Mouse (Mus musculus) stomach, embryonic 14.5 days (tissue): Measurements from ENCODE around the gene Rbbp8nl. TPM values are rescaled to one million over a fixed set of nuclear protein-coding genes. Genes with fewer than 3 reads are reported as not detected.

Source experiments
- microRNA-seq: library from miRNA; unstranded; fragments of <30 nt; microRNA quantifications from one replicate; pipeline ENCODE4, GENCODE M21; 2016
- polyA plus RNA-seq: library from polyadenylated mRNA; unstranded; fragments of >200 nt; fragmentation: Nextera tagmentation; extraction: Ambion mirVana; gene quantifications from 2 replicates; pipeline ENCODE4 v1.2.1, GENCODE M21; 2014

Gene Rbbp8nl
- polyA plus RNA-seq, 1 experiment from 2014 or later: 3.1 TPM

Small RNA genes within 50 kb of the gene (microRNA-seq; reads per million reads assigned to microRNA genes)
- gene Mir3091: not detected

Other genes starting within 250 kb of the Rbbp8nl start
- gene Psma7, start 247.4 kb downstream of the Rbbp8nl start, polyA plus RNA-seq: 480 and 596 TPM in 2 replicates
- gene Ss18l1, start 247.4 kb downstream of the Rbbp8nl start, polyA plus RNA-seq: 4.6 and 6.1 TPM in 2 replicates
- gene Mtg2, start 219.3 kb downstream of the Rbbp8nl start, polyA plus RNA-seq: 25.2 and 27.8 TPM in 2 replicates
- gene Hrh3, start 185.4 kb downstream of the Rbbp8nl start, polyA plus RNA-seq: not detected in 2 replicates
- 37.1 and 38.2 TPM in 2 replicates for gene Osbpl2, start 170.6 kb downstream of the Rbbp8nl start, polyA plus RNA-seq
- gene Adrm1, start 118.4 kb downstream of the Rbbp8nl start, polyA plus RNA-seq: 134 and 138 TPM in 2 replicates
- 64.0 and 70.9 TPM in 2 replicates for gene Lama5, start 64.0 kb downstream of the Rbbp8nl start, polyA plus RNA-seq
- gene Rps21, start 32.5 kb downstream of the Rbbp8nl start, polyA plus RNA-seq: 734 and 745 TPM in 2 replicates
- 15.5 and 20.4 TPM in 2 replicates for gene Cables2, start 16.4 kb downstream of the Rbbp8nl start, polyA plus RNA-seq
- 4.9 and 5.4 TPM in 2 replicates for gene Gata5, start 44.8 kb upstream of the Rbbp8nl start, polyA plus RNA-seq
- gene Slco4a1, start 166.4 kb upstream of the Rbbp8nl start, polyA plus RNA-seq: 3.1 and 3.4 TPM in 2 replicates
- gene Ntsr1, start 210.1 kb upstream of the Rbbp8nl start, polyA plus RNA-seq: 1.7 and 2.0 TPM in 2 replicates